Mouse (Mus musculus) lung, postnatal 0 days (tissue): Measurements from ENCODE around the gene Trank1.

Source experiments
- CTCF ChIP-seq: IDR thresholded peaks from 2 replicates; pipeline ENCODE4 v1.5.1; 2016; ENCODE audit warnings: antibody characterized with exemption, mild to moderate bottlenecking
- EP300 ChIP-seq: IDR thresholded peaks from 2 replicates; pipeline ENCODE4 v1.6.1; 2016; ENCODE audit warnings: antibody characterized with exemption, mild to moderate bottlenecking, control low read depth

GRCm38 (mm10) chr9:111383046-111383445 lies 71.5 kb downstream of the Trank1 start:
- TF ChIP-seq CTCF (no peak), EP300 (no peak)
